Mouse (Mus musculus) liver, embryonic 15.5 days (tissue): Measurements from ENCODE around the gene Hnrnpul2. TPM values are rescaled to one million over a fixed set of nuclear protein-coding genes. Genes with fewer than 3 reads are reported as not detected.

Experiments
- ATAC-seq: fragments of 200-750 bp; cut with Nextera tagmentation; 2 replicates; pipeline ENCODE4 v1.8.0; 2017; ENCODE audit warnings: moderate number of reproducible peaks, mild to moderate bottlenecking, moderate library complexity; ENCODE audit not compliant: insufficient read depth
- H3K27ac ChIP-seq: fragments of 300-500 bp; sonication (generic); replicated peaks from 2 replicates; pipeline ENCODE4 v1.5.1; 2015; ENCODE audit warnings: mild to moderate bottlenecking, inconsistent platforms
- H3K27me3 ChIP-seq: fragments of 300-500 bp; sonication (generic); 2 replicates; pipeline ENCODE4 v1.6.1; 2015; ENCODE audit warnings: mild to moderate bottlenecking, inconsistent platforms
- H3K36me3 ChIP-seq: fragments of 300-500 bp; sonication (generic); replicated peaks from 2 replicates; pipeline ENCODE4 v1.6.1; 2015; ENCODE audit warnings: moderate library complexity, mild to moderate bottlenecking, inconsistent platforms
- H3K4me1 ChIP-seq: fragments of 300-500 bp; sonication (generic); replicated peaks from 2 replicates; pipeline ENCODE4 v1.6.1; 2015; ENCODE audit warnings: inconsistent platforms
- H3K4me2 ChIP-seq: fragments of 300-500 bp; sonication (generic); 2 replicates; pipeline ENCODE4 v1.6.1; 2015; ENCODE audit warnings: moderate library complexity, mild to moderate bottlenecking, inconsistent platforms
- H3K4me3 ChIP-seq: fragments of 300-500 bp; sonication (generic); replicated peaks from 2 replicates; pipeline ENCODE4 v1.5.1; 2015; ENCODE audit warnings: mild to moderate bottlenecking, inconsistent platforms
- H3K9ac ChIP-seq: fragments of 300-500 bp; sonication (generic); 2 replicates; pipeline ENCODE4 v1.6.1; 2015; ENCODE audit warnings: moderate library complexity, mild to moderate bottlenecking, inconsistent platforms
- H3K9me3 ChIP-seq: fragments of 300-500 bp; sonication (generic); replicated peaks from 2 replicates; pipeline ENCODE4 v1.6.1; 2016; ENCODE audit warnings: inconsistent platforms
- WGBS: fragments of 180-500 bp; shearing (Covaris S2); methylation state at CpG from one replicate; pipeline ENCODE4 v1.1.7; 2015; ENCODE audit warnings: mixed read lengths; ENCODE audit not compliant: insufficient replicate concordance; 5-methylcytosine and 5-hydroxymethylcytosine counted together
- polyA plus RNA-seq: library from polyadenylated mRNA; unstranded; fragments of >200 nt; fragmentation: Nextera tagmentation; extraction: Ambion mirVana; gene quantifications from 2 replicates; pipeline ENCODE4 v1.2.1, GENCODE M21; 2015

The Hnrnpul2 gene
- polyA plus RNA-seq, 1 experiment from 2014 or later: 2.2 TPM

GRCm38 (mm10) chr19:8839103-8839907 lies 19.5 kb downstream of the Hnrnpul2 start, which contains the start of gene Gng3:
Gene Gng3 (minus strand): TSS chr19:8839194.
- Histone ChIP-seq H3K9me3 (no peaks in the 10 kb centered on the region), H3K4me2 (peak within 1 kb of the TSS; percentile 89), H3K4me1 (peaks cover 45% of the 10 kb centered on the region), H3K4me3 (peak within 1 kb of the TSS; percentile 67), H3K9ac (peak within 1 kb of the TSS; percentile 66), H3K36me3 (peaks cover 29% of the 10 kb centered on the region), H3K27ac (peak within 1 kb of the TSS; percentile 85), H3K27me3 (no peaks in the 10 kb centered on the region)
- 70% methylated on average over 11 of the region's 11 CpGs for WGBS
- no peak for ATAC-seq

GRCm38 (mm10) chr19:8839908-8840791 lies 20.3 kb downstream of the Hnrnpul2 start:
- peak overlapping the region; percentile 65 for H3K4me3 ChIP-seq
- WGBS: 26% methylated on average over 29 of the region's 29 CpGs
- peak overlapping the region; percentile 31; the same call in 1 of the 2 replicates for H3K27ac ChIP-seq
- no peaks in the 10 kb centered on the region for H3K9me3 ChIP-seq
- peak overlapping the region; percentile 86 for H3K4me2 ChIP-seq
- H3K36me3 ChIP-seq: peaks cover 23% of the 10 kb centered on the region
- H3K27me3 ChIP-seq: no peaks in the 10 kb centered on the region
- ATAC-seq: peak; percentile 71
- H3K9ac ChIP-seq: peak overlapping the region; percentile 66
- H3K4me1 ChIP-seq: peaks cover 48% of the 10 kb centered on the region

- 0 out of 2 replicates have a peak overlapping the region, but pooled peaks have one; percentile 31 for H3K27ac ChIP-seq
- ATAC-seq: no peak
- WGBS: 69% methylated on average over 7 of the region's 7 CpGs
- H3K36me3 ChIP-seq: peaks cover 22% of the 10 kb centered on the region
- H3K4me2 ChIP-seq: peak overlapping the region; percentile 86
- peak overlapping the region; percentile 65 for H3K4me3 ChIP-seq
- H3K4me1 ChIP-seq: peaks cover 48% of the 10 kb centered on the region
- no peaks in the 10 kb centered on the region for H3K27me3 ChIP-seq
- peak overlapping the region; percentile 66; the same call in 1 of the 2 replicates for H3K9ac ChIP-seq
- no peaks in the 10 kb centered on the region for H3K9me3 ChIP-seq
These were observed 21.2 kb downstream of the Hnrnpul2 start for GRCm38 (mm10) chr19:8841012-8841411.

GRCm38 (mm10) chr19:8842961-8843360 lies 23.2 kb downstream of the Hnrnpul2 start:
- Histone ChIP-seq H3K36me3 (peaks cover 38% of the 10 kb centered on the region), H3K9ac (no peak overlapping the region), H3K27ac (no peak overlapping the region), H3K9me3 (no peaks in the 10 kb centered on the region), H3K4me3 (no peak overlapping the region), H3K4me1 (peaks cover 40% of the 10 kb centered on the region), H3K4me2 (no peak overlapping the region), H3K27me3 (no peaks in the 10 kb centered on the region)
- no peak for ATAC-seq
- 66% methylated on average over 6 of the region's 6 CpGs for WGBS

- ATAC-seq: no peak
- Histone ChIP-seq H3K27me3 (no peaks in the 10 kb centered on the region), H3K9ac (no peak overlapping the region), H3K27ac (no peak overlapping the region), H3K4me3 (no peak overlapping the region), H3K4me2 (no peak overlapping the region), H3K4me1 (peaks cover 24% of the 10 kb centered on the region), H3K9me3 (no peaks in the 10 kb centered on the region), H3K36me3 (peaks cover 38% of the 10 kb centered on the region)
- WGBS: 58% methylated on average over 5 of the region's 5 CpGs
These were observed 24.7 kb downstream of the Hnrnpul2 start for GRCm38 (mm10) chr19:8844371-8845129.

GRCm38 (mm10) chr19:8848356-8848755 lies 28.5 kb downstream of the Hnrnpul2 start:
- no peak overlapping the region for H3K4me3 ChIP-seq
- ATAC-seq: no peak
- H3K27ac ChIP-seq: no peak overlapping the region
- no peak overlapping the region for H3K4me2 ChIP-seq
- H3K9me3 ChIP-seq: no peaks in the 10 kb centered on the region
- peaks cover 16% of the 10 kb centered on the region; the same call in 1 of the 2 replicates for H3K4me1 ChIP-seq
- H3K27me3 ChIP-seq: peaks cover 5% of the 10 kb centered on the region; the same call in 1 of the 2 replicates
- WGBS: 75% methylated on average over 5 of the region's 5 CpGs
- H3K9ac ChIP-seq: no peak overlapping the region
- peaks cover 28% of the 10 kb centered on the region for H3K36me3 ChIP-seq

- no peak for ATAC-seq
- WGBS: 41% methylated on average over 7 of the region's 7 CpGs
- Histone ChIP-seq H3K27me3 (peaks cover 5% of the 10 kb centered on the region; the same call in 1 of the 2 replicates), H3K9ac (no peak within 1 kb of the TSS), H3K36me3 (peaks cover 25% of the 10 kb centered on the region), H3K9me3 (no peaks in the 10 kb centered on the region), H3K4me3 (no peak within 1 kb of the TSS), H3K27ac (no peak within 1 kb of the TSS), H3K4me1 (peaks cover 13% of the 10 kb centered on the region; the same call in 1 of the 2 replicates), H3K4me2 (no peak within 1 kb of the TSS)
These were observed 30.6 kb downstream of the Hnrnpul2 start, which contains the start of gene Lrrn4cl for GRCm38 (mm10) chr19:8850402-8850901. Gene Lrrn4cl (plus strand): TSS chr19:8850768.

- Histone ChIP-seq H3K27ac (no peak overlapping the region), H3K4me1 (peaks cover 13% of the 10 kb centered on the region; the same call in 1 of the 2 replicates), H3K9me3 (no peaks in the 10 kb centered on the region), H3K27me3 (peaks cover 5% of the 10 kb centered on the region; the same call in 1 of the 2 replicates), H3K4me3 (no peak overlapping the region), H3K9ac (no peak overlapping the region), H3K4me2 (no peak overlapping the region), H3K36me3 (peaks cover 13% of the 10 kb centered on the region)
- 51% methylated on average over 7 of the region's 7 CpGs for WGBS
- no peak for ATAC-seq
These were observed 31.8 kb downstream of the Hnrnpul2 start for GRCm38 (mm10) chr19:8851639-8852038.

- no peak for ATAC-seq
- Histone ChIP-seq H3K36me3 (peaks cover 6% of the 10 kb centered on the region; the same call in 1 of the 2 replicates), H3K27me3 (peaks cover 5% of the 10 kb centered on the region; the same call in 1 of the 2 replicates), H3K4me1 (peaks cover 13% of the 10 kb centered on the region; the same call in 1 of the 2 replicates), H3K27ac (no peak overlapping the region), H3K9me3 (no peaks in the 10 kb centered on the region), H3K4me3 (no peak overlapping the region), H3K4me2 (no peak overlapping the region), H3K9ac (no peak overlapping the region)
- WGBS: 59% methylated on average over 10 of the region's 10 CpGs
These were observed 32.6 kb downstream of the Hnrnpul2 start for GRCm38 (mm10) chr19:8852236-8852928.

GRCm38 (mm10) chr19:8853117-8853516 lies 33.3 kb downstream of the Hnrnpul2 start:
- Histone ChIP-seq H3K27ac (no peak overlapping the region), H3K4me1 (peaks cover 13% of the 10 kb centered on the region; the same call in 1 of the 2 replicates), H3K27me3 (peaks cover 5% of the 10 kb centered on the region; the same call in 1 of the 2 replicates), H3K4me3 (no peak overlapping the region), H3K36me3 (no peaks in the 10 kb centered on the region; the same call in 1 of the 2 replicates), H3K9ac (no peak overlapping the region), H3K4me2 (no peak overlapping the region), H3K9me3 (no peaks in the 10 kb centered on the region)
- ATAC-seq: no peak
- WGBS: 74% methylated on average over 3 of the region's 3 CpGs
